Mouse (Mus musculus) lung, adult 2 months (tissue): ENCODE data around the gene Spata5. TPM values are rescaled to one million over a fixed set of nuclear protein-coding genes. Genes with fewer than 3 reads are reported as not detected.

Experiments used
- DNase-seq: peaks from one replicate; pipeline ENCODE4 v3.0.0; 2022
- H3K4me1 ChIP-seq: fragments of 200-500 bp; 2 replicates; pipeline ENCODE4 v1.6.1; 2011; ENCODE audit warnings: low read length; ENCODE audit not compliant: control insufficient read depth, insufficient read depth
- H3K4me3 ChIP-seq: fragments of 200-500 bp; replicated peaks from 2 replicates; pipeline ENCODE3; 2011; ENCODE audit warnings: low read depth, mild to moderate bottlenecking, control low read depth, low read length; ENCODE audit errors: extremely low read depth
- CTCF ChIP-seq: fragments of 200-500 bp; IDR thresholded peaks from 2 replicates; pipeline ENCODE4 v1.5.1; 2011; ENCODE audit warnings: mild to moderate bottlenecking, low read length, control low read depth; ENCODE audit not compliant: insufficient read depth
- POLR2A ChIP-seq: fragments of 200-500 bp; IDR thresholded peaks from 2 replicates; pipeline ENCODE4 v1.6.1; 2011; ENCODE audit warnings: low read depth, mild to moderate bottlenecking, control low read depth, low read length, borderline replicate concordance; ENCODE audit errors: extremely low read depth
- WGBS: fragments of 180-500 bp; shearing (Covaris S2); methylation state at CpG from one replicate; pipeline ENCODE4 v1.1.7; 2018; 5-methylcytosine and 5-hydroxymethylcytosine counted together
- polyA plus RNA-seq: library from polyadenylated mRNA; depleted of rRNA; stranded (reverse); fragments of >200 nt; gene quantifications from 2 replicates; pipeline ENCODE4 v1.2.3, GENCODE M21; 2012; rRNA removed

The Spata5 gene
- polyA plus RNA-seq, 1 experiment = 2.4 TPM

- Histone ChIP-seq H3K4me1 (peaks cover 3% of the 10 kb centered on the region; the same call in 1 of the 2 replicates), H3K4me3 (no peak overlapping the region)
- 47% methylated on average over 10 of the region's 10 CpGs for WGBS
- TF ChIP-seq POLR2A (no peak), CTCF (no peak)
- no peak for DNase-seq
Observed at GRCm38 (mm10) chr3:37613722-37614121, 194.0 kb downstream of the Spata5 start.

- no peak for DNase-seq
- no peak overlapping the region for H3K4me3 ChIP-seq
- H3K4me1 ChIP-seq = peaks cover 3% of the 10 kb centered on the region; the same call in 1 of the 2 replicates
- TF ChIP-seq POLR2A (no peak), CTCF (no peak)
- WGBS = 88% methylated on average over 10 of the region's 10 CpGs
Observed at GRCm38 (mm10) chr3:37614878-37615650, 195.4 kb downstream of the Spata5 start.

- TF ChIP-seq POLR2A = no peak
- TF ChIP-seq CTCF = no peak
- H3K4me1 ChIP-seq = peaks cover 3% of the 10 kb centered on the region; the same call in 1 of the 2 replicates
- DNase-seq = no peak
- H3K4me3 ChIP-seq = no peak overlapping the region
- WGBS = 71% methylated on average over 21 of the region's 21 CpGs
Observed at GRCm38 (mm10) chr3:37616586-37617547, 197.2 kb downstream of the Spata5 start.

Other genes with a start within 250 kb of the Spata5 start
- gene Il21, start 187.3 kb upstream of the Spata5 start, polyA plus RNA-seq = not detected in 2 replicates
- 0.70 and 1.3 TPM in 2 replicates for gene Bbs12, start 107.3 kb upstream of the Spata5 start, polyA plus RNA-seq
- gene Cetn4, start 107.2 kb upstream of the Spata5 start, polyA plus RNA-seq = 0.67 and 2.1 TPM in 2 replicates
- gene Fgf2, start 71.5 kb upstream of the Spata5 start, polyA plus RNA-seq = 5.1 and 5.4 TPM in 2 replicates
- gene Nudt6, start 315 bp downstream of the Spata5 start, polyA plus RNA-seq = 11.1 TPM in 2 replicates
- 105 and 124 TPM in 2 replicates for gene Spry1, start 220.1 kb downstream of the Spata5 start, polyA plus RNA-seq